Mouse (Mus musculus): ENCODE data around the gene Dlgap4. TPM values are rescaled to one million over a fixed set of nuclear protein-coding genes. Genes with fewer than 3 reads are reported as not detected.

Gene Dlgap4
- polyA plus RNA-seq, 1 experiment from 2014 or later: 160 TPM

DNA sequence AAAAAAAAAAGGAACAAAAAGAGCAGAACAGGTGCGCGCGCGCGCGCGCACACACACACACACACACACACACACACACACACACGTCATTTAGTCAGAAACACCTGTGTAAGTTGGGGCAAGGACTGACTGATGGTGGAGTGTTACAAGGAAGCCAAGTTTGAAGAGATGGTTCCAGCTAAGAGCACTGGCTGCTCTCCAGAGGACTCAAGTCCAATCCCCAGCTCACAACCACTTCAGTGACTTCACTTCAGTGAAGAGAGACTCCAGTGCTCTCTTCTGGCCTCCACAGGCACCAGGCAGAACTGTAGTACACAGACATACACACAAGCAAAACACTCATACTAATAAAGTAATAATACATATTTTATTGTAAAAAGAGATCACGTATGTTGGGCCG, 197.2 kb downstream of the Dlgap4 start:
- DNase-seq (ENCODE audit: low spot score): no peak
- 97% methylated on average over 10 of the region's 10 CpGs for WGBS

GRCm38 (mm10) chr2:156811556-156811955, 198.1 kb downstream of the Dlgap4 start:
- Histone ChIP-seq H3K9ac (ENCODE audit: low read length) (no peak overlapping the region), H3K4me1 (ENCODE audit: control insufficient read depth, insufficient read depth, low read length) (peaks cover 20% of the 10 kb centered on the region), H3K36me3 (ENCODE audit: control insufficient read depth, insufficient read depth, low read length) (no peaks in the 10 kb centered on the region), H3K4me2 (ENCODE audit: low read depth) (no peak overlapping the region), H3K27me3 (ENCODE audit: control insufficient read depth, insufficient read depth, low read length) (no peaks in the 10 kb centered on the region), H3K9me3 (ENCODE audit: control insufficient read depth, low read length) (no peaks in the 10 kb centered on the region), H3K27ac (ENCODE audit: low read depth, low read length) (no peak overlapping the region), H3K4me3 (ENCODE audit: low read depth, low read length) (no peak overlapping the region)
- DNase-seq (ENCODE audit: low spot score) (no peak), ATAC-seq (ENCODE audit: insufficient read depth, low FRiP score, low TSS enrichment) (no peak)
- 77% methylated on average over 5 of the region's 5 CpGs for WGBS

More for the DNA sequence above, 197.2 kb downstream of the Dlgap4 start:
- no peak overlapping the region for H3K4me3 ChIP-seq (ENCODE audit: low read depth, low read length)
- H3K9ac ChIP-seq (ENCODE audit: low read length): no peak overlapping the region
- no peaks in the 10 kb centered on the region for H3K36me3 ChIP-seq (ENCODE audit: control insufficient read depth, insufficient read depth, low read length)
- H3K4me2 ChIP-seq (ENCODE audit: low read depth): no peak overlapping the region
- no peak for ATAC-seq (ENCODE audit: insufficient read depth, low FRiP score, low TSS enrichment)
- peaks cover 20% of the 10 kb centered on the region for H3K4me1 ChIP-seq (ENCODE audit: control insufficient read depth, insufficient read depth, low read length)
- H3K9me3 ChIP-seq (ENCODE audit: control insufficient read depth, low read length): no peaks in the 10 kb centered on the region
- no peaks in the 10 kb centered on the region for H3K27me3 ChIP-seq (ENCODE audit: control insufficient read depth, insufficient read depth, low read length)
- no peak overlapping the region for H3K27ac ChIP-seq (ENCODE audit: low read depth, low read length)

Other genes starting within 250 kb of the Dlgap4 start
- 3.9 and 4.4 TPM in 2 replicates for gene Epb41l1, start 192.8 kb upstream of the Dlgap4 start, polyA plus RNA-seq (2014; fragmentation: Nextera tagmentation; extraction: Ambion mirVana)
- 52.7 and 52.9 TPM in 2 replicates for gene Aar2, start 66.1 kb upstream of the Dlgap4 start, polyA plus RNA-seq (2014; fragmentation: Nextera tagmentation; extraction: Ambion mirVana)
- gene Myl9, start 161.7 kb downstream of the Dlgap4 start, polyA plus RNA-seq (2014; fragmentation: Nextera tagmentation; extraction: Ambion mirVana): 96.2 and 98.7 TPM in 2 replicates
- 85.1 and 92.7 TPM in 2 replicates for gene Tgif2, start 226.3 kb downstream of the Dlgap4 start, polyA plus RNA-seq (2014; fragmentation: Nextera tagmentation; extraction: Ambion mirVana)
- 4.9 and 5.6 TPM in 2 replicates for gene 4930518I15Rik, start 244.2 kb downstream of the Dlgap4 start, polyA plus RNA-seq (2014; fragmentation: Nextera tagmentation; extraction: Ambion mirVana)
- 172 and 183 TPM in 2 replicates for gene Rab5if, start 249.4 kb downstream of the Dlgap4 start, polyA plus RNA-seq (2014; fragmentation: Nextera tagmentation; extraction: Ambion mirVana)

All from neural tube, embryonic 11.5 days (tissue).